Mouse (Mus musculus) induced T-regulatory cell, adult 2 months (primary cell): ENCODE data around the gene G430095P16Rik.
A peak's percentile ranks its signal among the peaks of the same experiment; 100 is the strongest.

Experiments used
- DNase-seq: peaks from one replicate; pipeline ENCODE4 v3.0.0-alpha.2; 2012; ENCODE audit warnings: low read depth

Gene G430095P16Rik

GRCm38 (mm10) chr8:84724683-84725082 is 1.9 kb downstream of the G430095P16Rik start:
- DNase-seq, result no peak

GRCm38 (mm10) chr8:84725246-84725940 is 2.6 kb downstream of the G430095P16Rik start:
- DNase-seq, result no peak

GRCm38 (mm10) chr8:84725941-84726259 is 3.1 kb downstream of the G430095P16Rik start:
- peak; percentile 60 for DNase-seq

GRCm38 (mm10) chr8:84728474-84728873 is 5.7 kb downstream of the G430095P16Rik start:
- DNase-seq, result no peak

- DNase-seq, result no peak
These were observed 7.1 kb downstream of the G430095P16Rik start for GRCm38 (mm10) chr8:84729921-84730362.

GRCm38 (mm10) chr8:84730541-84731370 is 7.9 kb downstream of the G430095P16Rik start:
- DNase-seq, result no peak

GRCm38 (mm10) chr8:84731371-84732177 is 8.8 kb downstream of the G430095P16Rik start:
- no peak for DNase-seq

- no peak for DNase-seq
These were observed 9.7 kb downstream of the G430095P16Rik start for GRCm38 (mm10) chr8:84732545-84732944.

GRCm38 (mm10) chr8:84732996-84733395 is 10.2 kb downstream of the G430095P16Rik start:
- DNase-seq, result no peak

- DNase-seq, result no peak
These were observed 11.2 kb downstream of the G430095P16Rik start for GRCm38 (mm10) chr8:84733959-84734358.

- no peak for DNase-seq
These were observed 11.9 kb downstream of the G430095P16Rik start for GRCm38 (mm10) chr8:84734680-84735079.

GRCm38 (mm10) chr8:84735597-84735996 is 12.8 kb downstream of the G430095P16Rik start:
- DNase-seq, result no peak

- no peak for DNase-seq
These were observed 13.7 kb downstream of the G430095P16Rik start for GRCm38 (mm10) chr8:84736521-84736920.

- peak; percentile 92 for DNase-seq
These were observed 14.8 kb downstream of the G430095P16Rik start for GRCm38 (mm10) chr8:84737608-84738007.

GRCm38 (mm10) chr8:84738266-84738665 is 15.5 kb downstream of the G430095P16Rik start:
- no peak for DNase-seq

- no peak for DNase-seq
These were observed 16.1 kb downstream of the G430095P16Rik start for GRCm38 (mm10) chr8:84738715-84739400.

- DNase-seq, result no peak
These were observed 16.6 kb downstream of the G430095P16Rik start for GRCm38 (mm10) chr8:84739401-84739742.

- DNase-seq, result no peak
These were observed 18.4 kb downstream of the G430095P16Rik start for GRCm38 (mm10) chr8:84740895-84741843.

- DNase-seq, result no peak
These were observed 19.6 kb downstream of the G430095P16Rik start for GRCm38 (mm10) chr8:84742171-84743053.

GRCm38 (mm10) chr8:84743054-84743415 is 20.2 kb downstream of the G430095P16Rik start:
- DNase-seq, result no peak
